ENCODE assay signal across 8 mouse cellular contexts in genomic region chr6:29985504-29985903, GRCm38 (mm10).
DNase-seq lines count a peak whose midpoint lies in the region; ATAC-seq and TF ChIP-seq lines count a peak whose summit lies in the region.

No protein-coding gene starts in this region.

- no peaks in the 10 kb centered on the region for H3K27me3 ChIP-seq in heart, embryonic 16.5 days (ENCODE audit: control insufficient read depth, insufficient read depth, low read length)
- peaks cover 18% of the 10 kb centered on the region for H3K27me3 ChIP-seq in hindbrain, embryonic 10.5 days (ENCODE audit: insufficient read depth, poor library complexity, severe bottlenecking)
- peaks cover 9% of the 10 kb centered on the region for H3K27me3 ChIP-seq in midbrain, embryonic 11.5 days (ENCODE audit: control insufficient read depth, insufficient read depth, low read length)

- H3K27ac ChIP-seq in heart, embryonic 16.5 days (ENCODE audit: low read length), result no peak overlapping the region; the same call in 1 of the 2 replicates
- H3K27ac ChIP-seq in bone marrow, adult 2 months (ENCODE audit: control insufficient read depth, insufficient read depth, low read depth, low read length, poor library complexity), result peak overlapping the region; percentile 28; the same call in 1 of the 2 replicates
- H3K27ac ChIP-seq in hindbrain, embryonic 10.5 days, result peak overlapping the region; percentile 77
- H3K27ac ChIP-seq in midbrain, embryonic 11.5 days (ENCODE audit: low read depth, low read length), result no peak overlapping the region

- TF ChIP-seq CTCF in bone marrow, adult 2 months (IDR thresholded peaks at IDR 0.05; ENCODE audit: control insufficient read depth, insufficient read depth, low read length), result no peak

- 2% methylated on average over 14 of the region's 14 CpGs for WGBS in heart, embryonic 16.5 days
- WGBS in bone marrow, adult 2 months, result under 1% methylated on average over 14 of the region's 14 CpGs
- under 1% methylated on average over 14 of the region's 14 CpGs for WGBS in hindbrain, embryonic 10.5 days
- WGBS in midbrain, embryonic 11.5 days, result 2% methylated on average over 14 of the region's 14 CpGs

- no peak for TF ChIP-seq POLR2A in bone marrow, adult 2 months (IDR thresholded peaks at IDR 0.05; ENCODE audit: borderline replicate concordance, control insufficient read depth, low read depth, low read length)

- peak overlapping the region; percentile 62 for H3K9ac ChIP-seq in heart, embryonic 16.5 days (ENCODE audit: low read length)
- H3K9ac ChIP-seq in midbrain, embryonic 11.5 days (ENCODE audit: low read length), result peak overlapping the region; percentile 53

- H3K36me3 ChIP-seq in heart, embryonic 16.5 days (ENCODE audit: control insufficient read depth, insufficient read depth), result no peaks in the 10 kb centered on the region
- no peaks in the 10 kb centered on the region for H3K36me3 ChIP-seq in hindbrain, embryonic 10.5 days
- H3K36me3 ChIP-seq in midbrain, embryonic 11.5 days (ENCODE audit: control insufficient read depth, insufficient read depth, low read length), result no peaks in the 10 kb centered on the region

- peak overlapping the region; percentile 83 for H3K4me2 ChIP-seq in heart, embryonic 16.5 days (ENCODE audit: low read depth, low read length)
- H3K4me2 ChIP-seq in midbrain, embryonic 11.5 days, result peak overlapping the region; percentile 67

- H3K4me3 ChIP-seq in heart, embryonic 16.5 days (ENCODE audit: low read length), result peak overlapping the region; percentile 54
- peak overlapping the region; percentile 58 for H3K4me3 ChIP-seq in bone marrow, adult 2 months (replicated peaks; ENCODE audit: control insufficient read depth, low read depth, low read length)
- peak overlapping the region; percentile 67 for H3K4me3 ChIP-seq in hindbrain, embryonic 10.5 days
- peak overlapping the region; percentile 32 for H3K4me3 ChIP-seq in midbrain, embryonic 11.5 days (ENCODE audit: low read depth, low read length)

- intact Hi-C loops in heart, postnatal 36 days (cut with DNase I), result loop anchor here (2.0 kb wide), 1 partner anchor 63 kb away; no protein-coding TSS in a partner anchor
- intact Hi-C loops in left cerebral cortex, postnatal 10 days (cut with DNase I), result no loop called here

- peak; percentile 46; the same call in 1 of the 2 replicates for ATAC-seq in heart, embryonic 16.5 days (replicated peaks; ENCODE audit: extremely low read depth, insufficient read depth, low FRiP score)
- peak; percentile 19; the same call in 1 of the 2 replicates for ATAC-seq in midbrain, embryonic 11.5 days (ENCODE audit: low FRiP score)

- H3K4me1 ChIP-seq in heart, embryonic 16.5 days (ENCODE audit: control insufficient read depth, insufficient read depth, low read length), result 0 out of 2 replicates have a peak, but pooled peaks cover 3% of the 10 kb centered on the region
- H3K4me1 ChIP-seq in bone marrow, adult 2 months (ENCODE audit: control insufficient read depth, insufficient read depth, low read length), result peaks cover 5% of the 10 kb centered on the region
- H3K4me1 ChIP-seq in hindbrain, embryonic 10.5 days (replicated peaks), result peaks cover 12% of the 10 kb centered on the region
- no peaks in the 10 kb centered on the region for H3K4me1 ChIP-seq in midbrain, embryonic 11.5 days (ENCODE audit: control insufficient read depth, insufficient read depth, low read length)

- no peak for DNase-seq in heart, postnatal 36 days
- DNase-seq in hindbrain, embryonic 10.5 days (ENCODE audit: low spot score), result no peak
- no peak for DNase-seq in midbrain, embryonic 11.5 days (ENCODE audit: low spot score, missing footprints)
- DNase-seq in layer of hippocampus, adult 9-10 months (ENCODE audit: low spot score), result no peak
- DNase-seq in right cerebral cortex, adult 2 months (ENCODE audit: low spot score in 2 of 2), result no peak
- no peak for DNase-seq in left cerebral cortex, postnatal 10 days (ENCODE audit: extremely low spot score in 1 of 2, low spot score in 2 of 2)

- H3K9me3 ChIP-seq in heart, embryonic 16.5 days (replicated peaks; ENCODE audit: control insufficient read depth, low read length), result 0 out of 2 replicates have a peak, but pooled peaks cover 3% of the 10 kb centered on the region
- H3K9me3 ChIP-seq in hindbrain, embryonic 10.5 days, result peaks cover 4% of the 10 kb centered on the region
- H3K9me3 ChIP-seq in midbrain, embryonic 11.5 days (ENCODE audit: control insufficient read depth, low read length), result no peaks in the 10 kb centered on the region

Comparison
In these comparisons a context has a peak if more than half of its experiments do, and no peak if none do; other contexts are left out.
1. H3K27ac ChIP-seq: peak in bone marrow, adult 2 months (single experiment) and hindbrain, embryonic 10.5 days (single experiment); none in heart, embryonic 16.5 days (single experiment) and midbrain, embryonic 11.5 days (single experiment).
2. Peak in every context shown above with its lines, with median percentiles within 50 percentile points of each other: H3K4me3 ChIP-seq.